Mouse (Mus musculus) liver, postnatal 0 days (tissue): ENCODE results near the gene Serpinb3a.

Source experiments
- CTCF ChIP-seq: sonication (generic); IDR thresholded peaks from 2 replicates; pipeline ENCODE4 v1.5.1; 2016; ENCODE audit warnings: antibody characterized with exemption, low read depth
- EP300 ChIP-seq: IDR thresholded peaks from 2 replicates; pipeline ENCODE4 v1.6.1; 2016; ENCODE audit warnings: antibody characterized with exemption, low read depth, mild to moderate bottlenecking

DNA sequence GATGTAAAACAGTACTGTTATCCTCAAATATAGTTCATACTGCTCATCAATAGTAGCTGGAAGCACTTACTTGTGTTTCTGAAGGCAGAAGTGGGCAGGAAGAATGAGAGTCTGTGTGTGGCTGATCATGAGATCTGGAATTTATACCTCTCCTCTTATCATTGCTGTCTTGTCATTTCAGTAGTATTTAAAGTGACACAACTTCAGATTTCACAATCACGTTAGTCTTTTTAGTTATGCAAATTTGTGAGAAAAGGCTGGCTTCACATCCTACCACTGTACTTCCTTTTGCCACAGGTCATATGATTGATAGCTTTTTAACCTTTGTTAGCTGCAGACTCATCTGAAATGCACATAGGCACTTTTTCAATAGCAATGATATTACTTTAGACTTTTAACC, 26.2 kb downstream of the Serpinb3a start:
- TF ChIP-seq CTCF, result no peak
- TF ChIP-seq EP300, result no peak
